Mouse (Mus musculus) kidney, adult 9 months (tissue): ENCODE results near the gene Ak6.

Experiments used
- DNase-seq: peaks from one replicate; pipeline ENCODE4 v3.0.0; 2022

The Ak6 gene

GRCm38 (mm10) chr13:100669291-100670022 lies 18.7 kb downstream of the Ak6 start, which contains the start of gene Ccdc125:
Gene Ccdc125 (plus strand): TSS chr13:100669717.
- DNase-seq: peak; percentile 35

GRCm38 (mm10) chr13:100670181-100670741 lies 19.5 kb downstream of the Ak6 start:
- DNase-seq: no peak

- DNase-seq: no peak
These were observed 25.3 kb downstream of the Ak6 start for GRCm38 (mm10) chr13:100675936-100676635.

- DNase-seq: no peak
These were observed 30.8 kb downstream of the Ak6 start for GRCm38 (mm10) chr13:100681615-100682014.

- DNase-seq: no peak
These were observed 32.1 kb downstream of the Ak6 start for GRCm38 (mm10) chr13:100682837-100683236.

- DNase-seq: no peak
These were observed 33.6 kb downstream of the Ak6 start for GRCm38 (mm10) chr13:100684355-100684754.

- no peak for DNase-seq
These were observed 36.7 kb downstream of the Ak6 start for GRCm38 (mm10) chr13:100687513-100687912.

- no peak for DNase-seq
These were observed 46.8 kb downstream of the Ak6 start for GRCm38 (mm10) chr13:100697541-100697940.

GRCm38 (mm10) chr13:100698866-100699265 lies 48.1 kb downstream of the Ak6 start:
- no peak for DNase-seq

GRCm38 (mm10) chr13:100703468-100703867 lies 52.7 kb downstream of the Ak6 start:
- peak; percentile 83 for DNase-seq

- DNase-seq: no peak
These were observed 55.4 kb downstream of the Ak6 start for GRCm38 (mm10) chr13:100706206-100706605.

GRCm38 (mm10) chr13:100715467-100715866 lies 64.7 kb downstream of the Ak6 start:
- DNase-seq: no peak
